Mouse (Mus musculus) erythroblast, adult 5-6 weeks (primary cell): ENCODE results near the gene Qtrt1. TPM values are rescaled to one million over a fixed set of nuclear protein-coding genes. Genes with fewer than 3 reads are reported as not detected.
"Not testable (repeated sequence)": the region's sequence is repeated elsewhere in the genome, so short reads cannot be mapped to it uniquely, and the experiment has no call there.

Experiments used
- ATAC-seq: replicated peaks from 2 replicates; pipeline ENCODE4 v1.8.0; 2016; ENCODE audit warnings: moderate number of reproducible peaks, mild to moderate bottlenecking, moderate TSS enrichment, inconsistent platforms; ENCODE audit not compliant: poor library complexity, low FRiP score, severe bottlenecking
- total RNA-seq, 2 experiments: library from RNA; stranded (forward) in 1 of 2; stranded (reverse) in 1 of 2; fragments of 150-400 nt in 1 of 2; fragments of 200-764, 138-1000 nt in 1 of 2; gene quantifications; 2 replicates each; pipeline versions ENCODE4 v1.2.3 to v1.2.4; 2015 to 2017; ENCODE audit warnings: low replicate concordance in 2 of 2

Qtrt1 gene
- total RNA-seq, 2 experiments from 2014 or later, result 5.1 to 8.8 TPM

GRCm38 (mm10) chr9:21444574-21444973, 32.9 kb downstream of the Qtrt1 start:
- ATAC-seq, result no peak

GRCm38 (mm10) chr9:21445081-21445744, 33.6 kb downstream of the Qtrt1 start:
- 0 out of 2 replicates have a peak, but pooled peaks have one; percentile 40 for ATAC-seq

DNA sequence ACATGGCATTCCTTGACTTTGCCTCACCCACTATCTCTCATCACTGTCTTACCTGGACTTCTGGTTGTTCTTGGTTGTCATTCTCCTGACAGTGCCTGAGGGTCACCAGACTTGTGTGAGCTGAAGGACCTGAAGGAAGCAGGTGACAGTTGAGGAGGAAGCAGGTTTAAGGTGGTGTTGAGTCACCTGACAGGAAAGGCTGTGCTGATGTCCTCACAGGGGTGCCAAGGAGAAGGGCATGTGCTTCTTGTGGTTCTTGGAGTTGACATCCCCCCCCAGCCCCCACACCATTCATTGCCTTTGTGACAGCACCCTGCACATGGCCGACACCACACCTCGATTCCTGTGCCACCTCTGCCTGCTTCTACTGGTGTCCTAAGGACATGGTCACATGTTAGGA, 36.1 kb downstream of the Qtrt1 start:
- ATAC-seq, result no peak

DNA sequence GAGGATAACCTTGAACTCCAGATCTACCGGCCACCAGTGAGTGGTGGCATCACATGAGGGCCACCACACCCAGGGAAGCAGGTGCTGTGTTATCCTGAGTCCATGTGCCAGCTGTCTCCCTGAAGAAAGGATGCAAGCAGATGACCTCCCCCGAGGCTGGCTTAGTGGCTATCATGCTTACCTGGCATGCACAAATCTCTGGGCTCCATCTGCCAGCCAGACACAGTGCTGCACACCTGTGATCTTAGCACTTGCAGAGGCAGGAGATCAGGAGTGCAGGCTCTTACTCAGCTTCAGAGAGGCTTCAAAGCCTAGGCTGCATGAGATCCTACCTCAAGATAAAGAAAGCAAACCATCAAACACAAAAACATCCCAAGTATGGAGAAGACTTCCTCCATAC, 38.1 kb downstream of the Qtrt1 start:
- no peak for ATAC-seq

DNA sequence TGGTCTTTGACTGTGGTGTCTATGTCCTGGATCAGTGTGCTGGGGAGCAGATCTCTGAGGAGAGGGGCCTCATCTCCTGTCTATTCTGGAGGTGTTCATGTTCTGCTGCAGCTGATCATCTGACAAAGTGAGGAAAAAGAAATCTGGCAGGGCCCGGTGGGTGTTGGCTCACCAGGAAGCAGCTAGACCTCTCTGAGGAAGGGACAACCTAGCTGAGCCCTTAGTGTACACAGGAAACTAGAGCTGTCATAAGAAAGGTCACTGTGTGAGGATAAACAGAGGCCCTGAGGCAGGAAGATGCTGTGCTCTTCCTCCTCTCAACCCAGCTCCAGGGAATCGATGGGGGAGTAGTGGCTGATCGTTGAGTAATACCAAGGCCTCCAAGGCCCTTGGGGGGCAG, 38.6 kb downstream of the Qtrt1 start:
- no peak for ATAC-seq

DNA sequence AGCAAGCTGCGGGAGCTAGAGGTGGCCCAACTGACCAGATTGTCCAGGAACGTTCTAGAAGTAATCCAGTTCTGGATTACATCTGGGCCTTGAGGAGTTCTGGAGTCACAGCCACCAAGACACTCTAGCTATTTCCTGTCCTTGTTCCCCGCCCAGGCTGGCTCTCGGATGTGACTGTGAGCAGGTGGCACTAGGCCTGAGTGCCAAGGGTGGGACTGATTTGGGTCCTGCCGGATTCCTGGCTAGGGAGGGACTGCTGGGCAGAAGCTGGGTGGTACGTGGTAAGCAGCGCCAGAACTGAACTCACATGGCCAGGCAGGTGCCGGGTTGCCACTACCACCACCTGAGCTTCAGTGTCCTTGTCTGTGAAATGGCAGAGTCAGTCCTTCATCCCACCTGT, 39.8 kb downstream of the Qtrt1 start:
- 0 out of 2 replicates have a peak, but pooled peaks have one; percentile 28 for ATAC-seq

GRCm38 (mm10) chr9:21451870-21452269, 40.2 kb downstream of the Qtrt1 start:
- ATAC-seq, result peak; percentile 43; the same call in 1 of the 2 replicates

DNA sequence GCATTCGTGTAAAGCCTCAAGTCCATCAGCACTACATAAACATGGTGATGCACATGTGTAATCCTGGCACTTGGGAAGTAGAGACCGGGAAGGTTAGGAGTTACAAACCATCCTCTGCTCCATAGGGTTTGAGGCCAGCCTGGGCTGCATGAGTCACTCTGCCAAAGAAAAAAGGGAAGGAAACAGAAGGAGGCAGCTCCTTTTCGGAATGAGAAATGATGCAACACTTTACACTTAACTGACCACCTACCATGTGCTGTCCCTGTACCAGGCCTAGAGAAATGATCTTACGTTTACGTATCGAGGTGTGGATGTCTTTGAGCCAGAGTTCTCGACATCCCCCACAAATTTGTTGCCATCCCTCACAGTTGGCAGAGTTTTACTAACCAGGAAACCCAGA, 41.4 kb downstream of the Qtrt1 start:
- no peak for ATAC-seq

DNA sequence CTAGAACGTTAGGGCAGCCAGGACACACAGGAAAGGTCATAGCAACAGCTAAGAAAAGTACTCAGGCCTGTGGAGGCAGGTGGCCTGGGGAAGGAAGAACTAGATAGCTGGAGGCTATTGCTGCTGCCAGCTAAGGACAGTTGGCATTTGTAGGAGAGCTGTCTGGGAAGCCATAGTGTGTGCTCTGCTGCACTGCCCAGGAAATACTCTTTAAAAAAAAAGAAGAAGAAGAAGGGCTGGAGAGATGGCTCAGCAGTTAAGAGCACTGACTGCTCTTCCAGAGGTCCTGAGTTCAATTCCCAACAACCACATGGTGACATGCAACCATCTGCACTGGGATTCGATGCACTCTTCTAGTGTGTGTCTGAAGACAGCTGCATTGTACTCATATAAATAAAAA, 41.8 kb downstream of the Qtrt1 start:
- no peak for ATAC-seq

- ATAC-seq, result no peak
These were observed 42.9 kb downstream of the Qtrt1 start for GRCm38 (mm10) chr9:21454556-21454955.

DNA sequence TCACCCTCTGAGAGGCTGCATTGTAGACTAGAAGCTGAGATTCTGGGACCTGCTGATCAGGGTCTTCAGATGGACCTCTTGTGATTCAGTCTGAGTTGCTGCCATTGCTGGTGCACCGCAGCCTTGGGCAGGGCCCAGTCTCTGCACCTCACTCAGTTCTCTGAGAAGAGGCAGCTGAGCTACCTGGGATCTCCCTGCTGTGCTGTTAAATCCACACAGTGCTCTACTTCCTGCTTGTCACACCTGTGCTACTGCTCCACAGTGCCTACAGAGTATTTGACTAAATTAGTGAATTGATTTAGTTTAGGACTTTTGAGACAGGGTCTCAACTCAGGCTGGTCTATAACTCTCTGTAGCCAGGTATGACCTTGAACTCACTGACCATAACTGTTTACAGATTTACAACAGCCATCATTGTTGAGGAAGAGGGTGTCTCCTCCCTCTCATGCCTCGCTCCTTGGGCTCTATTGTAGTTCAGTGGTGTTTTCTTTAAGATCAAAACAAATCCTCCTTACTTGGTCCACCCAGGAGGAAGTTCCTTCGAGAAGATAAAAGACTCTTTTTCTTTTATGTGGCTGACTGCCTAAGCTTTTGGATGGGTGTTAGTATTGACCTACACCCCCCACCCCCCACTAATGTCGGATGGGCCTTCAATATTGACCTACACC, 43.6 kb downstream of the Qtrt1 start:
- no peak for ATAC-seq

- no peak for ATAC-seq
These were observed 44.8 kb downstream of the Qtrt1 start for GRCm38 (mm10) chr9:21456246-21456929.

GRCm38 (mm10) chr9:21456930-21457634, 45.4 kb downstream of the Qtrt1 start:
- ATAC-seq, result no peak

DNA sequence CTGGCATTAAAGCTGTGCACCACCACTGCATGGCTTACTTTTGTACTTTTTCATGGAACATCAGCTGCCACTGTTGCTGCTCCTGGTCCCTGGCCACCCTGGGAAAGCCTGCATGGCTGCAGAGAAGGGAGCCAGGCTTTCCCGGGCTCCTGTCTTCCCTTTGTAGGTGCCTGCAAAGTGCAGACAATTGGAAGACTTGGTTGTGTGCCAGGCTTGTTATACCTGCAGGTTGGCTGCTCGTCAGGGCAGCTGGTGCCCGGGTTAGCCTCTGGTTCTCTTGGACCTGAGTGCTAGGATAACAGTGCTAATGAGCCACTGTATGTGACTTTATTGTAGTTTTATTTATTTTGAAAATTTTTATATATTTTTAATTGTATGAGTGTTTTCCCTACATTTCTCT, 47.2 kb downstream of the Qtrt1 start:
- no peak for ATAC-seq

- ATAC-seq, result no peak
These were observed 48.8 kb downstream of the Qtrt1 start for GRCm38 (mm10) chr9:21460400-21460940.

GRCm38 (mm10) chr9:21463138-21463590, 51.5 kb downstream of the Qtrt1 start:
- no peak for ATAC-seq

DNA sequence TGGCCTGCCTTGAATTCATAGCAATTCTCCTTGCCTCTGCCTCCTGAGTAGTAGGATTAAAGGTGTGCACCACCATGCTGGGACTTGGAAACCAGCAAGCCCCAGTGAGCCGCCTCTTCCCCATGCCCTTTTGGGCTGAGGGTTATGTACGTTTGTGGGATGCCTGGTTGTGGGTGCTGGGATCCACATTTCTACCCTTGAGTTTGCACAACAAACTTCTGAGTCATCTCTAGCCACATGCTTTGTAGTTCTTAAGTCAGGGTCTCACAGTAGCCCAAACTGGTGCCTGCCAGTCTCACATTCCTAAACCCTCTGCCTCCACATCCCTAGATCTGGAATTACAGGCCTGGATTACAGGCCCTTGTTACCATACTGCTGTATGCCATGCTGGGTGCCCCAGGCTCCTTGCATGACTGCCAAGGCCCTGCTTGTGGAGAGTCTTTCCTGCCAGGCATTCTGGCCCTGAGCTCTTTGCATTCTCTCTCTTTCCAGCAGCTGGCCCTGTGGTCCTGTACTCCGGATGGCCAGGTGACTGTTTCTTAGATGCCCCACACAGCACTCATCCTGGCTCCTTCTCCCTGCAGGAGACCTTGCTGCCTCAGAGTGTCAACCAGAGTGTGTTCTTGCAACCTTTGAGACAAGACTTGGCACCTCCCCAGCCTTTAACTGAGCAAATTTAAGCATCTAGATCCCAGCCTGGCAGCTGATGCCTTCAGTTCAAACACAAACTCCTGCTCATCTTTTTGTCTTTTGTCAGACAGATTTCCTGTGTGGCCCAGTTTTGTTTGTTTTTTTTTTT, 52.3 kb downstream of the Qtrt1 start:
- no peak for ATAC-seq

DNA sequence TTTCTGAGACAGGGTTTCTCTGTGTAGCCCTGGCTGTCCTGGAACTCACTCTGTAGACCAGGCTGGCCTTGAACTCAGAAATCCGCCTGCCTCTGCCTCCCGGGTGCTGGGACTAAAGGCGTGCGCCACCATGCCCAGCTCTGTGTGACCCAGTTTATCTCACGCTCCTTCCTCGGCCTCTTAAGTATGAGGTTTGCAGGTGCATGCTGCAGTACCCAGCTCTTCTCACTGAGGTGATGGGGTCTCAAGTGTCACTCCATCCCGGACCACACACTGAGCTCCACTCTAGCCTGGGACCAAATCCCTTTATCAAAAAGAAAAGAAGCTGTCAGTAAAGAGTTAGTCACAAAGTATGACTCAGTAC, 52.9 kb downstream of the Qtrt1 start:
- not testable (repeated sequence) for ATAC-seq
